Mouse (Mus musculus) liver, embryonic 15.5 days (tissue): ENCODE data around the gene Tnni1. TPM values are rescaled to one million over a fixed set of nuclear protein-coding genes. Genes with fewer than 3 reads are reported as not detected.

Experiments used
- ATAC-seq: fragments of 200-750 bp; cut with Nextera tagmentation; 2 replicates; pipeline ENCODE4 v1.8.0; 2017; ENCODE audit warnings: moderate number of reproducible peaks, mild to moderate bottlenecking, moderate library complexity; ENCODE audit not compliant: insufficient read depth
- H3K27ac ChIP-seq: fragments of 300-500 bp; sonication (generic); replicated peaks from 2 replicates; pipeline ENCODE4 v1.5.1; 2015; ENCODE audit warnings: mild to moderate bottlenecking, inconsistent platforms
- H3K27me3 ChIP-seq: fragments of 300-500 bp; sonication (generic); 2 replicates; pipeline ENCODE4 v1.6.1; 2015; ENCODE audit warnings: mild to moderate bottlenecking, inconsistent platforms
- H3K36me3 ChIP-seq: fragments of 300-500 bp; sonication (generic); replicated peaks from 2 replicates; pipeline ENCODE4 v1.6.1; 2015; ENCODE audit warnings: moderate library complexity, mild to moderate bottlenecking, inconsistent platforms
- H3K4me1 ChIP-seq: fragments of 300-500 bp; sonication (generic); replicated peaks from 2 replicates; pipeline ENCODE4 v1.6.1; 2015; ENCODE audit warnings: inconsistent platforms
- H3K4me2 ChIP-seq: fragments of 300-500 bp; sonication (generic); 2 replicates; pipeline ENCODE4 v1.6.1; 2015; ENCODE audit warnings: moderate library complexity, mild to moderate bottlenecking, inconsistent platforms
- H3K4me3 ChIP-seq: fragments of 300-500 bp; sonication (generic); replicated peaks from 2 replicates; pipeline ENCODE4 v1.5.1; 2015; ENCODE audit warnings: mild to moderate bottlenecking, inconsistent platforms
- H3K9ac ChIP-seq: fragments of 300-500 bp; sonication (generic); 2 replicates; pipeline ENCODE4 v1.6.1; 2015; ENCODE audit warnings: moderate library complexity, mild to moderate bottlenecking, inconsistent platforms
- H3K9me3 ChIP-seq: fragments of 300-500 bp; sonication (generic); replicated peaks from 2 replicates; pipeline ENCODE4 v1.6.1; 2016; ENCODE audit warnings: inconsistent platforms
- WGBS: fragments of 180-500 bp; shearing (Covaris S2); methylation state at CpG from one replicate; pipeline ENCODE4 v1.1.7; 2015; ENCODE audit warnings: mixed read lengths; ENCODE audit not compliant: insufficient replicate concordance; 5-methylcytosine and 5-hydroxymethylcytosine counted together
- polyA plus RNA-seq: library from polyadenylated mRNA; unstranded; fragments of >200 nt; fragmentation: Nextera tagmentation; extraction: Ambion mirVana; gene quantifications from 2 replicates; pipeline ENCODE4 v1.2.1, GENCODE M21; 2015

Gene Tnni1
- polyA plus RNA-seq, result 15.5 and 23.2 TPM in 2 replicates

- WGBS, result 20% methylated on average over 22 of the region's 22 CpGs
- Histone ChIP-seq H3K9ac (no peak within 1 kb of the TSS), H3K4me3 (no peak within 1 kb of the TSS), H3K36me3 (no peaks in the 10 kb centered on the region), H3K4me2 (no peak within 1 kb of the TSS), H3K27ac (no peak within 1 kb of the TSS), H3K9me3 (no peaks in the 10 kb centered on the region), H3K27me3 (peaks cover 14% of the 10 kb centered on the region), H3K4me1 (peaks cover 18% of the 10 kb centered on the region)
- ATAC-seq, result no peak
Measured at GRCm38 (mm10) chr1:135778780-135779535, at the start of gene Tnni1. Gene Tnni1 (plus strand): TSS chr1:135779434.

GRCm38 (mm10) chr1:135729821-135730220, 49.4 kb upstream of the Tnni1 start:
- Histone ChIP-seq H3K27ac (peak overlapping the region; percentile 84; the same call in 1 of the 2 replicates), H3K27me3 (no peaks in the 10 kb centered on the region), H3K36me3 (no peaks in the 10 kb centered on the region), H3K4me2 (peak overlapping the region; percentile 87), H3K4me3 (peak overlapping the region; percentile 78), H3K4me1 (peaks cover 66% of the 10 kb centered on the region), H3K9ac (peak overlapping the region; percentile 84), H3K9me3 (no peaks in the 10 kb centered on the region)
- 16% methylated on average over 4 of the region's 4 CpGs for WGBS
- ATAC-seq, result no peak

GRCm38 (mm10) chr1:135730296-135730695, 48.9 kb upstream of the Tnni1 start:
- Histone ChIP-seq H3K9ac (peak overlapping the region; percentile 84; the same call in 1 of the 2 replicates), H3K27me3 (no peaks in the 10 kb centered on the region), H3K4me2 (peak overlapping the region; percentile 87), H3K9me3 (no peaks in the 10 kb centered on the region), H3K4me1 (peaks cover 71% of the 10 kb centered on the region), H3K4me3 (peak overlapping the region; percentile 78), H3K27ac (no peak overlapping the region), H3K36me3 (no peaks in the 10 kb centered on the region)
- 16% methylated on average over 3 of the region's 3 CpGs for WGBS
- ATAC-seq, result no peak

- Histone ChIP-seq H3K27me3 (no peaks in the 10 kb centered on the region), H3K4me3 (no peak overlapping the region), H3K9me3 (no peaks in the 10 kb centered on the region), H3K4me1 (peaks cover 72% of the 10 kb centered on the region), H3K36me3 (no peaks in the 10 kb centered on the region), H3K9ac (no peak overlapping the region), H3K4me2 (peak overlapping the region; percentile 87), H3K27ac (peak overlapping the region; percentile 48; the same call in 1 of the 2 replicates)
- 24% methylated on average over 7 of the region's 7 CpGs for WGBS
- ATAC-seq, result no peak
Measured at GRCm38 (mm10) chr1:135731393-135731792, 47.8 kb upstream of the Tnni1 start.

GRCm38 (mm10) chr1:135731897-135732684, 47.1 kb upstream of the Tnni1 start:
- peak overlapping the region; percentile 48; the same call in 1 of the 2 replicates for H3K27ac ChIP-seq
- H3K4me2 ChIP-seq, result peak overlapping the region; percentile 87; the same call in 1 of the 2 replicates
- 61% methylated on average over 11 of the region's 11 CpGs for WGBS
- no peaks in the 10 kb centered on the region for H3K27me3 ChIP-seq
- H3K4me3 ChIP-seq, result no peak overlapping the region
- no peaks in the 10 kb centered on the region for H3K36me3 ChIP-seq
- peaks cover 69% of the 10 kb centered on the region for H3K4me1 ChIP-seq
- no peak overlapping the region for H3K9ac ChIP-seq
- ATAC-seq, result no peak
- no peaks in the 10 kb centered on the region for H3K9me3 ChIP-seq

- no peak overlapping the region for H3K4me3 ChIP-seq
- no peak overlapping the region for H3K4me2 ChIP-seq
- no peaks in the 10 kb centered on the region for H3K36me3 ChIP-seq
- ATAC-seq, result no peak
- 54% methylated on average over 5 of the region's 7 CpGs for WGBS
- no peaks in the 10 kb centered on the region for H3K9me3 ChIP-seq
- no peaks in the 10 kb centered on the region for H3K27me3 ChIP-seq
- no peak overlapping the region for H3K27ac ChIP-seq
- no peak overlapping the region for H3K9ac ChIP-seq
- H3K4me1 ChIP-seq, result peaks cover 52% of the 10 kb centered on the region
Measured at GRCm38 (mm10) chr1:135734225-135734937, 44.9 kb upstream of the Tnni1 start.

- Histone ChIP-seq H3K9me3 (no peaks in the 10 kb centered on the region), H3K27ac (no peak overlapping the region), H3K4me1 (peaks cover 41% of the 10 kb centered on the region), H3K4me3 (no peak overlapping the region), H3K9ac (no peak overlapping the region), H3K36me3 (peaks cover 4% of the 10 kb centered on the region), H3K4me2 (no peak overlapping the region), H3K27me3 (no peaks in the 10 kb centered on the region)
- 54% methylated on average over 6 of the region's 6 CpGs for WGBS
- no peak for ATAC-seq
Measured at GRCm38 (mm10) chr1:135735460-135735859, 43.8 kb upstream of the Tnni1 start.

- Histone ChIP-seq H3K9ac (no peak overlapping the region), H3K4me1 (no peaks in the 10 kb centered on the region), H3K9me3 (no peaks in the 10 kb centered on the region), H3K4me3 (no peak overlapping the region), H3K27ac (no peak overlapping the region), H3K4me2 (no peak overlapping the region), H3K36me3 (peaks cover 54% of the 10 kb centered on the region), H3K27me3 (no peaks in the 10 kb centered on the region)
- ATAC-seq, result no peak
- 85% methylated on average over 7 of the region's 7 CpGs for WGBS
Measured at GRCm38 (mm10) chr1:135744987-135745386, 34.2 kb upstream of the Tnni1 start.

- no peak overlapping the region for H3K4me2 ChIP-seq
- no peaks in the 10 kb centered on the region for H3K9me3 ChIP-seq
- H3K27ac ChIP-seq, result no peak overlapping the region
- no peak for ATAC-seq
- 72% methylated on average over 4 of the region's 4 CpGs for WGBS
- H3K27me3 ChIP-seq, result no peaks in the 10 kb centered on the region
- peaks cover 54% of the 10 kb centered on the region for H3K36me3 ChIP-seq
- no peak overlapping the region for H3K9ac ChIP-seq
- no peaks in the 10 kb centered on the region for H3K4me1 ChIP-seq
- no peak overlapping the region for H3K4me3 ChIP-seq
Measured at GRCm38 (mm10) chr1:135746248-135746647, 33.0 kb upstream of the Tnni1 start.

GRCm38 (mm10) chr1:135752737-135753348, 26.4 kb upstream of the Tnni1 start:
- H3K9me3 ChIP-seq, result no peaks in the 10 kb centered on the region
- peak; percentile 90 for ATAC-seq
- H3K36me3 ChIP-seq, result peaks cover 31% of the 10 kb centered on the region
- no peak overlapping the region for H3K4me3 ChIP-seq
- no peak overlapping the region for H3K4me2 ChIP-seq
- H3K9ac ChIP-seq, result no peak overlapping the region
- no peak overlapping the region for H3K27ac ChIP-seq
- 0 out of 2 replicates have a peak, but pooled peaks cover 11% of the 10 kb centered on the region for H3K27me3 ChIP-seq
- no peaks in the 10 kb centered on the region for H3K4me1 ChIP-seq
- WGBS, result 12% methylated on average over 10 of the region's 10 CpGs
